Comparison of ENCODE assay signal across 8 mouse cellular contexts in genomic region chr7:84689251-84690100, GRCm38 (mm10). TPM values are rescaled to one million over a fixed set of nuclear protein-coding genes. Genes with fewer than 3 reads are reported as not detected.
A peak's percentile ranks its signal among the peaks of the same experiment; 100 is the strongest.
DNase-seq lines count a peak whose midpoint lies in the region; ATAC-seq lines count a peak whose summit lies in the region.

TSS of gene Zfand6 (minus strand) at chr7:84689959.

- peak; percentile 87 for ATAC-seq in common myeloid progenitor, adult 5-6 weeks (replicated peaks; ENCODE audit: low read depth, poor library complexity, severe bottlenecking)

- H3K4me1 ChIP-seq in megakaryocyte, embryonic 14.5 days: peaks cover 38% of the 10 kb centered on the region

- H3K36me3 ChIP-seq in megakaryocyte, embryonic 14.5 days (replicated peaks; ENCODE audit: low read length): no peaks in the 10 kb centered on the region

- no peaks in the 10 kb centered on the region for H3K27me3 ChIP-seq in megakaryocyte, embryonic 14.5 days (replicated peaks)

- peak within 1 kb of the TSS; percentile 94 for H3K4me3 ChIP-seq in megakaryocyte, embryonic 14.5 days (replicated peaks)

- peak; percentile 98 for DNase-seq in ZHBTc4 (ENCODE audit: low read depth, low spot score)
- peak; percentile 99 for DNase-seq in gastrocnemius, adult 8-10 months (ENCODE audit: low spot score in 2 of 2)
- peak; percentile 79 for DNase-seq in hindlimb bud, embryonic 11.5 days (ENCODE audit: extremely low spot score, low read depth, low spot score)
- peak; percentile 96 to 98 for DNase-seq in left cerebral cortex, adult 8-10 months (ENCODE audit: low spot score in 2 of 2)
- peak; percentile 98 to 99 for DNase-seq in right cerebral cortex, postnatal 10 days (ENCODE audit: low spot score in 2 of 2)
- peak; percentile 98 for DNase-seq in urinary bladder, postnatal 25 days (ENCODE audit: low spot score)

- H3K9me3 ChIP-seq in megakaryocyte, embryonic 14.5 days: no peaks in the 10 kb centered on the region

RNA-seq across cellular contexts. Expression of gene Zfand6, which starts in this region (rescaled TPM):
- total RNA-seq in common myeloid progenitor, adult 5-6 weeks (2017): 80.8 and 84.3 TPM in 2 replicates
- 100 to 1,000 TPM in 2 of 4 experiments, 10 to 100 TPM in 2; 96.9 to 121 (median 107) TPM for total RNA-seq in gastrocnemius, adult 8-10 months (2022)
- 10 to 100 TPM; 59.2 to 83.4 (median 70.9) TPM for total RNA-seq in left cerebral cortex, adult 8-10 months (2022)
- 0.75 and 9.0 TPM in 2 replicates for polyA plus RNA-seq in megakaryocyte, embryonic 14.5 days (2012; ENCODE audit: insufficient read depth, low replicate concordance)

Comparison
In these comparisons a context has a peak if more than half of its experiments do, and no peak if none do; other contexts are left out.
1. Peak in every context shown above with its lines: DNase-seq, ATAC-seq and H3K4me3 ChIP-seq.